Mouse (Mus musculus) common myeloid progenitor, adult 5-6 weeks (primary cell): ENCODE results near the gene Ano5. TPM values are rescaled to one million over a fixed set of nuclear protein-coding genes. Genes with fewer than 3 reads are reported as not detected.

Experiments
- ATAC-seq: replicated peaks from 2 replicates; pipeline ENCODE4 v1.8.0; 2016; ENCODE audit warnings: low read depth, mild to moderate bottlenecking, moderate TSS enrichment, inconsistent platforms; ENCODE audit not compliant: poor library complexity, severe bottlenecking
- total RNA-seq: library from RNA; stranded (forward); fragments of 200-1000, 187-1606 nt; gene quantifications from 2 replicates; pipeline ENCODE4 v1.2.3, GENCODE M21; 2017

Gene Ano5
- total RNA-seq, 1 experiment from 2014 or later, result not detected

DNA sequence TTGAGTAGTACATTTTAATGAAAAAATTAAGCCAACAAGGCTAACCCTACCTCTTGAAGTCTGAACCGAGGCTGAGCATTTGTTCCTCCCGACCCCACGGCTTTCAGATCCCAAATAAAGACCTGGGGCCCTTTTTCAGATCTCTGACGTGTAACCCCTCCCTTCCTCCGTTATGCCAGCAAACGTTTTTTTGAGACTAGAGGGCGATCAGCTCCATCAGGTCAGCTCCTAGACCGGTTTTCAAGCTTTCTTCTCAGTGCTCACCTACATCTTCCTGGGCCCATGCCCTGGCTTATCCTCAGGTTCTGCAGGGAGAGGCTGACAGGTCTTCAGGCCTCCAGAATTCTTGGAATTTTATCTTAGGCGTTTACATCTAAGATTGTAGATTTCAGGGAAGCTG, 116.8 kb downstream of the Ano5 start:
- no peak for ATAC-seq

DNA sequence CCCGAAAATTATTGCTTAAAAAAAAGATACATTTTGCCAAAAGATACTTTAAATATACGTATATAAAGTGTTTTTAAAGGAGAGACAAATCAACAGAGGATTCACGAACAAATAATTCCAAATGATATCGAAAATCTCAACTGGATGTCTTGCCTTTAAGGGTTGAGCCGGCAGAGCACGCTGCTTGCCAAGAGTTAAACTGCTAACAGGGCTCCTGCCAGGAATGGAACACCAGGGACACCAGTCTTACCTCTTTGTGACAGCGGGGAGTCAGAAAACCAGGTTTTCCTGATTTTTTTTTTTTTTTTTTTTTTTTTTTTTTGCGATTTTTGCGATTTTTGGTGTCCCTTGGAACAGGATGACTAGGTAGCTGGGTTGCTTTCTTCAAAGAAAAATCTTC, 117.5 kb downstream of the Ano5 start:
- ATAC-seq, result no peak

DNA sequence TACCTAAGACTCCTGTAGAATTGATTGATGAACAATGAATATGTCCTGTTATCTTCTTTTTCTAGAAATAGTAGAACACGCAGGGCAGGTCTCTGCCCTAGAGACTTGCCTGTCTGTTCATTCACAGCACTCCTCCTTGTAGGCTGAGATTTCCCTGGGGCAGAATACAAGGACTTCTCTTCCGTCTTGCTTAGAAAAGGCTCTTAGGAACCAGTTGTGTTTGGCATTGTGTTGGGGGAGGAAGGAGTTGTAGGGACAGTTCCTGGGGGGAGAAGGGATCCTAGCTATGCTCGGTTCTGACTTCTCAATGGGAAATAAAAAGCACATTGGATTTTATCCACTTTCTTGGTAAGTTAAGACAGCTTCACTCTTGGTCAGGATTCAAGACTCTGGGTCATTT, 118.4 kb downstream of the Ano5 start:
- ATAC-seq, result no peak

DNA sequence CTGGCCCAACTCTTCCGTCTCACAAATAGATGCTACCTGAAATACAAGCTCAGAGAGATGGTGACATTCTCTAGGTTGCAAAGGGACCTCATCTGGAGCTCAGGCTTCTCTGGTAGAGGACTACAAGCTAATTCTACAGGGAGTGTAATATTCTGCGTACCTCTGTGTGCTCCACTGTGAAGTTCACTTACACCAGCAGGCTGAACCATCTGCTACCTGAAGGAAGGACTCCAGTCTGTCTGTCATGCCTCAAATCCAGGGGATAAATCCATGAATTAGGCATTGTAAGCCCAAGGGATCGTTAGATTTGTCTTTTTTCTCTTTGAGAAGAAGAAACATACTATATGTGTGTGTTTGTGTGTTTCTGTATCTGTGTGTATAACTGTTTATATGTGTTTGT, 120.3 kb downstream of the Ano5 start:
- no peak for ATAC-seq

DNA sequence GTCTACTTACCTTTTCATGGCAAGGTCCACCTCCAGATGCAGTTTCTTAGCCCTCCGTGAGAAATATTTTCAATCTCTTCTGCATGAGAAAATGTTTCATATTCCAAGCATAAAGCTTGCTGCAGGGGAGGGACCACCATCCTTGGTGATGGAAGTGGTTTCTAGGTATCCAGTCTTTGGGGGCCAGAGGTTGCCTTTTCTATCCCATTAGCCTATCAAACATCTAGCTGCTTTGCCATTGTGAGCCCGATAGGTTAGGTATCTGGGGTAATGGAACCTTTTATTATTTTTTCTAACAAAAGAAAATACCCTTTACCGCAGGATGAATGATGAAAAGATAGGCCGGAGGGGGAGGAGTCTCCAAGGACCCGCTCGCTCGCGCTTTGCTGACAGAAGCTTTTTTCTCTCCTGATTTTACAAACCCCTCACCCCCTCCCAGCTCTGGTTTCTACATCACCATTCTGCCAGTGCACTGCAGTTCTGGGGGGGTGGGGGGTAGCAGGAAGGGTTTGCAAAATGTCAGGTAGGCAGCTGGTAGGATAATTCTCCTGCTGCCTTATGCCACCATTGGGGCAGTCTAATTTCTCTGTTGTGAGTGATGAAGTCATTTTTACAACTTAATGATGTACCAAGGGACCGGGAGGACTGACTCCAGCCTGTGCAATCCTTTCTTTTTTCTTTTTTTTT, 121.9 kb downstream of the Ano5 start:
- ATAC-seq, result no peak

DNA sequence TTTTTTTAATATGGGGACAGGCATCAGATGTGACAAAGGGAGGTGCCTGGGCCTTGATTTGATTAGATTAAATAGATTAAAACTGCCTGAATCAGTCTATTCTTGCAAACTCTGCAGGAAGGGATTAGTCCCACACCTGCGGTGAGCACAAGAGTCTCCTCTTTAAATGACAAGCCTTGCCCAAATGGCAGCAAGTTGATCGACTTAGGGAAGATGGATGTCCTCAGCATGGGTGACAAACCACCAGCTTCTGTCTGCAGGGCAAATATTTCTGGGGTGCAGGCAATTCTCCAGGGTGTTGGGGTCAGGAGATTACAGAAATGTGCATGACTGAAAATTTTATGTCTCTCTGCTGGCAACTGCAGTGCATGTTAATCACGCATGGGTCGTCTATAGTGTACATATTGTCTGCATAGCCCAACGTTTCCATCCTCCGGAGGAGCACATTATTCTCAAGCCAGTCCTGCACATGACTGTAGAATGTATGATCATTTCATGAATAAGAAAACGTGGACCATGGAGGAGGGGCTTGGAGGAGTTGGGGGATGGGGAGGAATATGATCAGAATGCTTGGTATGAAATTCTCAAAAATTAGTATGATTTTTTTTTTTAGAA, 122.5 kb downstream of the Ano5 start:
- no peak for ATAC-seq

Other genes with a start within 250 kb of the Ano5 start
- gene Slc17a6, start 111.0 kb downstream of the Ano5 start, total RNA-seq, result not detected in 2 replicates